In genomic region chr7:46181590-46181989, GRCm38 (mm10) we compare ENCODE assay signal across 9 mouse cellular contexts. TPM values are rescaled to one million over a fixed set of nuclear protein-coding genes. Genes with fewer than 3 reads are reported as not detected.
DNase-seq lines count a peak whose midpoint lies in the region; ATAC-seq and TF ChIP-seq lines count a peak whose summit lies in the region.
"Had no signal": no experiment of that assay in that cellular context is flagged by ENCODE, and none has a peak within 500 bp of the region (broad histone marks: within the 10 kb centered on the region; RNA-seq: fewer than 3 reads in every experiment).

No protein-coding gene starts in this region.

- no peaks in the 10 kb centered on the region for H3K4me1 ChIP-seq in embryonic facial prominence, embryonic 11.5 days (ENCODE audit: control insufficient read depth, insufficient read depth, low read length)
- no peaks in the 10 kb centered on the region; the same call in 1 of the 2 replicates for H3K4me1 ChIP-seq in hindbrain, embryonic 14.5 days (replicated peaks; ENCODE audit: control insufficient read depth, insufficient read depth, low read length)
- H3K4me1 ChIP-seq in midbrain, embryonic 16.5 days (ENCODE audit: control insufficient read depth, insufficient read depth, low read length), result peaks cover 7% of the 10 kb centered on the region; the same call in 1 of the 2 replicates

- H3K27me3 ChIP-seq in embryonic facial prominence, embryonic 11.5 days (ENCODE audit: control insufficient read depth, insufficient read depth, low read length), result peaks cover 33% of the 10 kb centered on the region
- peaks cover 32% of the 10 kb centered on the region for H3K27me3 ChIP-seq in hindbrain, embryonic 14.5 days (ENCODE audit: control insufficient read depth, insufficient read depth, low read length)
- H3K27me3 ChIP-seq in midbrain, embryonic 16.5 days (ENCODE audit: control insufficient read depth, insufficient read depth, low read depth, low read length), result peaks cover 23% of the 10 kb centered on the region

- DNase-seq in ovary, postnatal 14 days (ENCODE audit: low spot score), result peak; percentile 31
- DNase-seq in ovary, adult 18-20 months (ENCODE audit: low spot score), result no peak
- peak; percentile 40 to 63 for DNase-seq in adrenal gland, postnatal 36 days
- peak; percentile 72 for DNase-seq in embryonic facial prominence, embryonic 11.5 days (ENCODE audit: low spot score)
- peak; percentile 82 for DNase-seq in hindbrain, embryonic 14.5 days (ENCODE audit: low spot score)
- DNase-seq in left cerebral cortex, adult 2 months (ENCODE audit: extremely low spot score in 1 of 2, low spot score in 2 of 2), result peak; percentile 38 to 51
- DNase-seq in testis, postnatal 14 days (ENCODE audit: low spot score), result peak; percentile 15

- H3K9me3 ChIP-seq in embryonic facial prominence, embryonic 11.5 days (replicated peaks; ENCODE audit: control insufficient read depth, low read length), result no peaks in the 10 kb centered on the region
- no peaks in the 10 kb centered on the region for H3K9me3 ChIP-seq in hindbrain, embryonic 14.5 days (ENCODE audit: control insufficient read depth, low read length)
- H3K9me3 ChIP-seq in midbrain, embryonic 16.5 days (replicated peaks; ENCODE audit: control insufficient read depth, low read length, poor library complexity, severe bottlenecking), result no peaks in the 10 kb centered on the region
- H3K9me3 ChIP-seq: embryonic facial prominence, embryonic 13.5 days had no signal

- H3K4me3 ChIP-seq in embryonic facial prominence, embryonic 11.5 days (ENCODE audit: low read depth, low read length), result no peak overlapping the region
- no peak overlapping the region for H3K4me3 ChIP-seq in hindbrain, embryonic 14.5 days (replicated peaks; ENCODE audit: low read length)
- no peak overlapping the region for H3K4me3 ChIP-seq in left cerebral cortex, adult 2 months
- no peak overlapping the region for H3K4me3 ChIP-seq in midbrain, embryonic 16.5 days (ENCODE audit: low read depth, low read length)
- H3K4me3 ChIP-seq: embryonic facial prominence, embryonic 13.5 days had no signal

- intact Hi-C loops in left cerebral cortex, adult 2 months (cut with DNase I), result loop anchor here (1.0 kb wide), 1 partner anchor 85 kb away; no protein-coding TSS in a partner anchor

- no peak for ATAC-seq in embryonic facial prominence, embryonic 11.5 days (replicated peaks; ENCODE audit: insufficient number of reproducible peaks, low FRiP score, low TSS enrichment, low read depth)
- peak; percentile 43; the same call in 1 of the 2 replicates for ATAC-seq in hindbrain, embryonic 14.5 days (ENCODE audit: low FRiP score)
- ATAC-seq in midbrain, embryonic 16.5 days, result peak; percentile 67; the same call in 1 of the 2 replicates

- no peak overlapping the region for H3K27ac ChIP-seq in embryonic facial prominence, embryonic 11.5 days (replicated peaks; ENCODE audit: low read depth, low read length)
- no peak overlapping the region for H3K27ac ChIP-seq in hindbrain, embryonic 14.5 days
- no peak overlapping the region for H3K27ac ChIP-seq in left cerebral cortex, adult 2 months
- H3K27ac ChIP-seq in midbrain, embryonic 16.5 days (ENCODE audit: low read length), result no peak overlapping the region
- H3K27ac ChIP-seq: embryonic facial prominence, embryonic 13.5 days had no signal

- 6% methylated on average over 3 of the region's 3 CpGs for WGBS in embryonic facial prominence, embryonic 11.5 days
- WGBS in hindbrain, embryonic 14.5 days, result 2% methylated on average over 3 of the region's 3 CpGs
- 0% methylated on average over 3 of the region's 3 CpGs for WGBS in midbrain, embryonic 16.5 days

- H3K9ac ChIP-seq in embryonic facial prominence, embryonic 11.5 days (replicated peaks; ENCODE audit: low read length), result no peak overlapping the region
- H3K9ac ChIP-seq in hindbrain, embryonic 14.5 days, result no peak overlapping the region
- no peak overlapping the region for H3K9ac ChIP-seq in midbrain, embryonic 16.5 days (ENCODE audit: low read depth, low read length)
- H3K9ac ChIP-seq: embryonic facial prominence, embryonic 13.5 days had no signal

- no peak overlapping the region for H3K4me2 ChIP-seq in embryonic facial prominence, embryonic 11.5 days (ENCODE audit: low read depth, low read length)
- H3K4me2 ChIP-seq in hindbrain, embryonic 14.5 days (replicated peaks), result no peak overlapping the region
- no peak overlapping the region for H3K4me2 ChIP-seq in midbrain, embryonic 16.5 days (ENCODE audit: low read length)
- H3K4me2 ChIP-seq: embryonic facial prominence, embryonic 13.5 days had no signal

- H3K36me3 ChIP-seq in embryonic facial prominence, embryonic 11.5 days (replicated peaks; ENCODE audit: control insufficient read depth, insufficient read depth, low read depth, low read length), result no peaks in the 10 kb centered on the region
- no peaks in the 10 kb centered on the region for H3K36me3 ChIP-seq in hindbrain, embryonic 14.5 days (replicated peaks; ENCODE audit: control insufficient read depth, insufficient read depth)
- no peaks in the 10 kb centered on the region for H3K36me3 ChIP-seq in midbrain, embryonic 16.5 days (ENCODE audit: control insufficient read depth, insufficient read depth, low read length)
- H3K36me3 ChIP-seq: embryonic facial prominence, embryonic 13.5 days had no signal

- TF ChIP-seq CTCF in left cerebral cortex, adult 2 months (IDR thresholded peaks at IDR 0.05), result peak; percentile 85

RNA-seq across cellular contexts. Expression of gene Abcc8, which starts 1.8 kb away (rescaled TPM):
- total RNA-seq in adrenal gland, postnatal 36 days (2021), result 1 to 10 TPM; 1.6 to 1.7 TPM
- polyA plus RNA-seq in embryonic facial prominence, embryonic 11.5 days (2014; fragmentation: Nextera tagmentation; extraction: Ambion mirVana), result 0.20 and 0.96 TPM in 2 replicates
- polyA plus RNA-seq in hindbrain, embryonic 14.5 days (2014; fragmentation: Nextera tagmentation; extraction: Ambion mirVana), result 10.6 and 13.8 TPM in 2 replicates
- total RNA-seq in left cerebral cortex, adult 2 months (2021), result 10 to 100 TPM; 38.6 to 43.8 TPM
- polyA plus RNA-seq in midbrain, embryonic 16.5 days (2015; fragmentation: Nextera tagmentation; extraction: Ambion mirVana), result 7.0 and 9.6 TPM in 2 replicates

RNA-seq across cellular contexts. Expression of gene Ush1c, which starts 56.7 kb away (rescaled TPM):
- 1 to 10 TPM; 2.8 to 3.2 TPM for total RNA-seq in adrenal gland, postnatal 36 days (2021)
- 2.9 and 3.5 TPM in 2 replicates for polyA plus RNA-seq in embryonic facial prominence, embryonic 11.5 days (2014; fragmentation: Nextera tagmentation; extraction: Ambion mirVana)
- 1.2 and 1.8 TPM in 2 replicates for polyA plus RNA-seq in hindbrain, embryonic 14.5 days (2014; fragmentation: Nextera tagmentation; extraction: Ambion mirVana)
- total RNA-seq in left cerebral cortex, adult 2 months (2021), result under 1 TPM in 1 of 2 experiments, not detected in 1; 0.14 TPM
- polyA plus RNA-seq in midbrain, embryonic 16.5 days (2015; fragmentation: Nextera tagmentation; extraction: Ambion mirVana), result 1.6 and 2.3 TPM in 2 replicates

RNA-seq across cellular contexts. Expression of gene Otog, which starts 59.2 kb away (rescaled TPM):
- 1 to 10 TPM in 1 of 2 experiments, not detected in 1; 2.9 TPM for total RNA-seq in adrenal gland, postnatal 36 days (2021)
- polyA plus RNA-seq in embryonic facial prominence, embryonic 11.5 days (2014; fragmentation: Nextera tagmentation; extraction: Ambion mirVana), result 0.17 and 0.21 TPM in 2 replicates
- 0.11 and 0.13 TPM in 2 replicates for polyA plus RNA-seq in hindbrain, embryonic 14.5 days (2014; fragmentation: Nextera tagmentation; extraction: Ambion mirVana)
- total RNA-seq in left cerebral cortex, adult 2 months (2021), result under 1 TPM; 0.07 to 0.19 TPM
- polyA plus RNA-seq in midbrain, embryonic 16.5 days (2015; fragmentation: Nextera tagmentation; extraction: Ambion mirVana), result 0.08 TPM in 1 of 2 replicates, not detected in the other
